Mouse (Mus musculus): ENCODE data around the gene Ldlrad3. TPM values are rescaled to one million over a fixed set of nuclear protein-coding genes. Genes with fewer than 3 reads are reported as not detected.

Ldlrad3 gene
- total RNA-seq, 1 experiment from 2014 or later = 10.8 TPM

- no peak for DNase-seq
Observed at GRCm38 (mm10) chr2:102034513-102034879, 151.7 kb downstream of the Ldlrad3 start.

- no peak for DNase-seq
Observed at GRCm38 (mm10) chr2:102033818-102034512, 152.2 kb downstream of the Ldlrad3 start.

GRCm38 (mm10) chr2:102032713-102033343 lies 153.4 kb downstream of the Ldlrad3 start:
- no peak for DNase-seq

GRCm38 (mm10) chr2:102030652-102031051 lies 155.5 kb downstream of the Ldlrad3 start:
- peak; percentile 65 for DNase-seq

GRCm38 (mm10) chr2:102030152-102030551 lies 156.0 kb downstream of the Ldlrad3 start:
- no peak for DNase-seq

GRCm38 (mm10) chr2:102029682-102030081 lies 156.5 kb downstream of the Ldlrad3 start:
- no peak for DNase-seq

- no peak for DNase-seq
Observed at GRCm38 (mm10) chr2:102027265-102027664, 158.9 kb downstream of the Ldlrad3 start.

GRCm38 (mm10) chr2:102026156-102026555 lies 160.0 kb downstream of the Ldlrad3 start:
- no peak for DNase-seq

GRCm38 (mm10) chr2:102024483-102024882 lies 161.7 kb downstream of the Ldlrad3 start:
- no peak for DNase-seq

GRCm38 (mm10) chr2:102021371-102022084 lies 164.7 kb downstream of the Ldlrad3 start:
- no peak for DNase-seq

- DNase-seq = no peak
Observed at GRCm38 (mm10) chr2:102020546-102020945, 165.6 kb downstream of the Ldlrad3 start.

- DNase-seq = no peak
Observed at GRCm38 (mm10) chr2:102014538-102015113, 171.6 kb downstream of the Ldlrad3 start.

- no peak for DNase-seq
Observed at GRCm38 (mm10) chr2:102011311-102011975, 174.7 kb downstream of the Ldlrad3 start.

- no peak for DNase-seq
Observed at GRCm38 (mm10) chr2:102009766-102010265, 176.4 kb downstream of the Ldlrad3 start.

- DNase-seq = no peak
Observed at GRCm38 (mm10) chr2:102006143-102006542, 180.0 kb downstream of the Ldlrad3 start.

- DNase-seq = no peak
Observed at GRCm38 (mm10) chr2:102005377-102006007, 180.7 kb downstream of the Ldlrad3 start.

GRCm38 (mm10) chr2:102003776-102004264 lies 182.4 kb downstream of the Ldlrad3 start:
- DNase-seq = no peak

GRCm38 (mm10) chr2:102002974-102003775 lies 183.0 kb downstream of the Ldlrad3 start:
- DNase-seq = peak; percentile 35

GRCm38 (mm10) chr2:102002408-102002973 lies 183.7 kb downstream of the Ldlrad3 start:
- no peak for DNase-seq

- DNase-seq = no peak
Observed at GRCm38 (mm10) chr2:102001661-102002060, 184.5 kb downstream of the Ldlrad3 start.

Data from adrenal gland, postnatal 14 days (tissue).